Mouse (Mus musculus): Measurements from ENCODE around the gene Acvr2a. TPM values are rescaled to one million over a fixed set of nuclear protein-coding genes. Genes with fewer than 3 reads are reported as not detected.
"Not testable (repeated sequence)": the region's sequence is repeated elsewhere in the genome, so short reads cannot be mapped to it uniquely, and the experiment has no call there.

The Acvr2a gene
- polyA plus RNA-seq, 1 experiment from 2014 or later, result 12.4 TPM

DNA sequence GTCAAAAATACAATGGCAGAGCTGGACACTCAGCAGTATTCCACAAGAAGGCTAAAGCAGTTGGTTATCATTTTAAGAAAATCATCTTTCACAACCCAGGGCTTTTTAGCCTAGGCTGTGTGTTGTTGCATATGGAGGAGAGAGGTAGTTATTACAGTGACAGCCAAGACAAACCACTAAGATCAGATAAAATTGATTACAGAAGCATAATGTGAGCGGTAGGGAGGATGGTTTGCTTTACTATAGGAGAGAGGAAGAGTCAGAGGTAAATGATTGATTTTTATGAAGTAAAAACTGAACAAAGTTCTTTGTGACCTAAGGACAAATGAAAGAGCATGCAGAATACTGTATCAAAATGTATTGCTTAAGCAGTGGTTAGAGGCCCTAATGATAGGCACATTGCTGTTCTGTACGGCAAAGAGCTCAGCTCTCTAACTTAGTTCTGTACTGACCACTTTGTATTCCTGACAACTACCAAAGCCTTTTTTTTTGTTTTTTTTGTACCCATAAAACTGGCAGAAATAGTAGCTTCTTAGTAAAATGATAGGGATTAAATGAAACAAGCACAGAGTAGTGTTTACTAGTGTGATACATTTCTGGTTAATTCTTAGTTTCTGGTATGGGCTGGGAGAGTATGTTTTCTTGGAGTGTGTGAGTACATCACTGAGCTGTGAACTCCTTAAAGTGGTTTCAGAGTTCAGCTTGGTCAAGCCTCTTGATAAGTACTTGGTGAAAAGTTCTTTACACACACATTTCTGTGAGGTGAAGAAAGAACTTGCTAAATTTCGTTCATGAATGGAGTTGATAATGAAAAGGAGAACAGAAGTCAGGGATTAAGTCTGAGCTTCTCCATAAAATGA lies 27.9 kb downstream of the Acvr2a start:
- Histone ChIP-seq H3K9ac (ENCODE audit: low read depth, low read length) (no peak overlapping the region), H3K4me1 (ENCODE audit: control insufficient read depth, insufficient read depth, low read length) (no peaks in the 10 kb centered on the region), H3K27ac (ENCODE audit: low read depth, low read length) (no peak overlapping the region), H3K36me3 (ENCODE audit: control insufficient read depth, insufficient read depth, low read length) (no peaks in the 10 kb centered on the region), H3K4me3 (ENCODE audit: low read depth, low read length) (no peak overlapping the region), H3K27me3 (ENCODE audit: control insufficient read depth, insufficient read depth, low read length) (no peaks in the 10 kb centered on the region), H3K4me2 (no peak overlapping the region), H3K9me3 (replicated peaks; ENCODE audit: control insufficient read depth, low read length) (no peaks in the 10 kb centered on the region)
- WGBS (ENCODE audit: insufficient replicate concordance), result 59% methylated on average over 3 of the region's 3 CpGs
- no peak for ATAC-seq (replicated peaks; ENCODE audit: insufficient number of reproducible peaks, low FRiP score, low TSS enrichment)

DNA sequence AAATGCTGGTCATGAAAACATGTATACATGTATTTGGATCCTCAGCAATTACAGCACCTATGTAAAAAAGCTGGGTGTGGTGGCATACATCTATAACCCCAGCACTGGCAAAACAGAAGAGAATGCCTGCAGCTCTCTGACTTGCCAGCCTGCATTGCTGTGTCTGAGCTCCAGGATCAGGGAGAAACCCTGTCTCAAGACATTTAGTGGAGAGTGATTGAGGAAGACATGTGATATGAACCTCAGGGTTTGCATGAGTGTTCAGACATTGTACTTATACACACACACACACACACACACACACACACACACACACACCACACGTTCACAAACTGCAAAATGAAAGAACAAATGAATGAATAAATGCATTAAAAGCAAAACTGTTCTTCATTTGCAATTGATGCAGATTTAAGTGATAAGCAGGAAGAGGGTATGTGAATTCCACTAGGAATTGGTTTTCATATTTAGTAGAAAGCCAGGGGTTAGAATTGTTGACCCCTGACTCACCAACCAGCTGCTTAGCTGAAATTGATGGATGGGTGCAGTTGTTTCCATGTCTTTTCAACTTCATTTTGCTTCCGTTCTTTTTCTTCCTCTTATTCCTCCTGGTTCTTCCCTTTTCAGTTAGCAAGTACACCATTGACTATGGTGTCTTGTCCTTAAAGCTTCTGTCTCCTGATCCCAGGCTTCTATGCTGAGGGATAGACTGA lies 32.9 kb downstream of the Acvr2a start:
- 66% methylated on average over 2 of the region's 2 CpGs for WGBS (ENCODE audit: insufficient replicate concordance)
- no peak for ATAC-seq (replicated peaks; ENCODE audit: insufficient number of reproducible peaks, low FRiP score, low TSS enrichment)
- Histone ChIP-seq H3K9me3 (replicated peaks; ENCODE audit: control insufficient read depth, low read length) (no peaks in the 10 kb centered on the region), H3K36me3 (ENCODE audit: control insufficient read depth, insufficient read depth, low read length) (no peaks in the 10 kb centered on the region), H3K27ac (ENCODE audit: low read depth, low read length) (no peak overlapping the region), H3K4me2 (no peak overlapping the region), H3K4me1 (ENCODE audit: control insufficient read depth, insufficient read depth, low read length) (no peaks in the 10 kb centered on the region), H3K9ac (ENCODE audit: low read depth, low read length) (no peak overlapping the region), H3K4me3 (ENCODE audit: low read depth, low read length) (no peak overlapping the region), H3K27me3 (ENCODE audit: control insufficient read depth, insufficient read depth, low read length) (no peaks in the 10 kb centered on the region)

DNA sequence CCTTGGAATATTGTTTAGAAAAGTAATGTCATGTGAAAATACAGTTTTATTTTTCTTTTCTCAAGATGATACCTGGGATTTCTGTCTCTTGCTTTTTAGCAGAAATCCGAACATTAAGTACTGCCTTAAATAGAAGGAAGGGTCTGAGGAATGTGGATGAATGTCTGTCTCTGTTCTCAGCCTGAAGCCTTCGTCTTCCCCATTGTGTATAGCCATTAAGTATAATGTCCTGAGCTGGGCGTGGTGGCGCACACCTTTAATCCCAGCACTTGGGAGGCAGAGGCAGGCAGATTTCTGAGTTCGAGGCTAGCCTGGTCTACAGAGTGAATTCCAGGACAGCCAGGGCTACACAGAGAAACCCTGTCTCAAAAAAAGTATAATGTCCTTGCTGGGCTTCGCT lies 51.7 kb downstream of the Acvr2a start:
- not testable (repeated sequence) for H3K36me3 ChIP-seq (ENCODE audit: control insufficient read depth, insufficient read depth, low read length); H3K4me1 ChIP-seq (ENCODE audit: control insufficient read depth, insufficient read depth, low read length); H3K27me3 ChIP-seq (ENCODE audit: control insufficient read depth, insufficient read depth, low read length); H3K27ac ChIP-seq (ENCODE audit: low read depth, low read length); ATAC-seq (replicated peaks; ENCODE audit: insufficient number of reproducible peaks, low FRiP score, low TSS enrichment); H3K9me3 ChIP-seq (replicated peaks; ENCODE audit: control insufficient read depth, low read length); H3K4me3 ChIP-seq (ENCODE audit: low read depth, low read length); H3K9ac ChIP-seq (ENCODE audit: low read depth, low read length); H3K4me2 ChIP-seq
- 92% methylated on average over 6 of the region's 6 CpGs for WGBS (ENCODE audit: insufficient replicate concordance)

DNA sequence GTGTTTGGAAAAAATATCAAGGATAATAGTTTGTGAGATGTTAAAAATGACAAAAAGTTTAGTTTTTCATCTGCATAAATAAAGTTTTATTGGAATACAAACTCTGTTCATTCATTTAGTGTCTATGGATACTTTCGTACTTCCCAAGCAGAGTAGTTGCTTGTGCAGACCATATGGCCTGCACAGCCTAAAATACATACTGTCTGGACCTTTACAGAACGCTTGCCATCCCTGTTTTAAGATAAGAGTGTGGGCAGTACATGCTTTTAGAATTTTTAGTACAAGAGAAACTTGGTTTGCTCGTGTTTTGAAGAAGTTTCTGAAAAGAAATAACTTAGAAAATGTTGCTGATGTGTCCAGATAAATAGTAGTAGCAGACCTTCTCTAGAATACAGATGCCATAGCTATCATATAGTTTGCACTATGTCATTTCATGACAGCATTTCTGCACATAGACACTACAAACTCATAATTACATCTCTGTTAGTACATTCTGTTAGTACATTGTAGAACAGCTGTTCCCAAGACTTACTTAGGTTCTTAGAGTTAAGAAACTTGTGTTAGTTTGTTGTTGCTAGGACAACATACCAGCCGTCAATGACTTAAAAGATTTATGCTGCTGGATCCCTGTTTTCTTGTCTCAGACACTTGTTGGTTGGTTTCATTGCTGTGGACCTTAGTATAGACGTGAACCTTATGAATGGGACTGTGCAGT lies 54.4 kb downstream of the Acvr2a start:
- Histone ChIP-seq H3K9me3 (replicated peaks; ENCODE audit: control insufficient read depth, low read length) (no peaks in the 10 kb centered on the region), H3K27me3 (ENCODE audit: control insufficient read depth, insufficient read depth, low read length) (no peaks in the 10 kb centered on the region), H3K4me1 (ENCODE audit: control insufficient read depth, insufficient read depth, low read length) (no peaks in the 10 kb centered on the region), H3K4me2 (no peak overlapping the region), H3K27ac (ENCODE audit: low read depth, low read length) (no peak overlapping the region), H3K36me3 (ENCODE audit: control insufficient read depth, insufficient read depth, low read length) (no peaks in the 10 kb centered on the region), H3K9ac (ENCODE audit: low read depth, low read length) (no peak overlapping the region), H3K4me3 (ENCODE audit: low read depth, low read length) (no peak overlapping the region)
- ATAC-seq (replicated peaks; ENCODE audit: insufficient number of reproducible peaks, low FRiP score, low TSS enrichment), result no peak
- 74% methylated on average over 5 of the region's 5 CpGs for WGBS (ENCODE audit: insufficient replicate concordance)

DNA sequence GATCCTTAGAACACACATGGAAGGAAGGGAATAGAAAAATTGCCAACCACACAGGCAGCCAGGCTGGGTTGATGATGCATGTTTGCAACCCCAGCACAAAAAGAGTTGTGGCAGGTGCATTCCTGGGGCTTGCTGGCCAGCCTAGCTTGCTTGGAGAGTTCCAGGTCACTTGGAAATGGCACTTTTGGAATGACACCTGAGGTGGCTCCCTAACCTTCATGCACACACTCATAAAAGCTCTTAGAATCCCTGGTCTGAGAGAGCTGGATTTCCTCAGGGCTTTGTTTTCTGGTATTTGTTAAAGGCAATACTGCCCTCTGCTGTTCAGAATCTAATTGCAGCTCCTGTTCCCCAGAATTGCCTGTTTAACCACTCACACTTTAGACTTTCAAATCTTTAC lies 72.0 kb downstream of the Acvr2a start:
- no peak for ATAC-seq (replicated peaks; ENCODE audit: insufficient number of reproducible peaks, low FRiP score, low TSS enrichment)
- Histone ChIP-seq H3K27ac (ENCODE audit: low read depth, low read length) (no peak overlapping the region), H3K36me3 (ENCODE audit: control insufficient read depth, insufficient read depth, low read length) (no peaks in the 10 kb centered on the region), H3K4me1 (ENCODE audit: control insufficient read depth, insufficient read depth, low read length) (no peaks in the 10 kb centered on the region), H3K9ac (ENCODE audit: low read depth, low read length) (no peak overlapping the region), H3K27me3 (ENCODE audit: control insufficient read depth, insufficient read depth, low read length) (no peaks in the 10 kb centered on the region), H3K4me3 (ENCODE audit: low read depth, low read length) (no peak overlapping the region), H3K9me3 (replicated peaks; ENCODE audit: control insufficient read depth, low read length) (no peaks in the 10 kb centered on the region), H3K4me2 (no peak overlapping the region)

DNA sequence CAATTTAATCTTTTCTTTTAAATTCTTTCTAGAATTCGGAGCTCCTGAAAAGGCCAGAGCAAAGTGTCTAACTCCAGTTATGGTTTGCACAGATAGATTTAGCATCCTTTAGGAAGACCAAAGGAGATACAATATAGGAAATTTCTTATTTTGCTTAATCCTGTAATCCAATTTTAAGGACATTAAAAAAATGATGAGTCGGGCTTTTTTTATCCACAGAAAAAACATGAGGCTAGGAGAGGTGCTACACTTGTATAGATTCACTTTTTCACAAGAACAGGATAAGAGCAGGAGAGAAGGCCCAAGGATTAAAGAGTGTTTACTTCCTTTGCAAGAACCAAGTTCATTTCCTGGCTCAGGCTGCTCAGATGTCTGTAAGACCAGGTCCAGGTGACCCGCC lies 81.3 kb downstream of the Acvr2a start:
- no peak overlapping the region for H3K27ac ChIP-seq (ENCODE audit: low read depth, low read length)
- no peaks in the 10 kb centered on the region for H3K4me1 ChIP-seq (ENCODE audit: control insufficient read depth, insufficient read depth, low read length)
- ATAC-seq (replicated peaks; ENCODE audit: insufficient number of reproducible peaks, low FRiP score, low TSS enrichment), result no peak
- no peaks in the 10 kb centered on the region for H3K27me3 ChIP-seq (ENCODE audit: control insufficient read depth, insufficient read depth, low read length)
- no peaks in the 10 kb centered on the region for H3K9me3 ChIP-seq (replicated peaks; ENCODE audit: control insufficient read depth, low read length)
- H3K9ac ChIP-seq (ENCODE audit: low read depth, low read length), result no peak overlapping the region
- H3K4me3 ChIP-seq (ENCODE audit: low read depth, low read length), result no peak overlapping the region
- no peak overlapping the region for H3K4me2 ChIP-seq
- peaks cover 3% of the 10 kb centered on the region; the same call in 1 of the 2 replicates for H3K36me3 ChIP-seq (ENCODE audit: control insufficient read depth, insufficient read depth, low read length)
- WGBS (ENCODE audit: insufficient replicate concordance), result 89% methylated on average over 3 of the region's 3 CpGs

DNA sequence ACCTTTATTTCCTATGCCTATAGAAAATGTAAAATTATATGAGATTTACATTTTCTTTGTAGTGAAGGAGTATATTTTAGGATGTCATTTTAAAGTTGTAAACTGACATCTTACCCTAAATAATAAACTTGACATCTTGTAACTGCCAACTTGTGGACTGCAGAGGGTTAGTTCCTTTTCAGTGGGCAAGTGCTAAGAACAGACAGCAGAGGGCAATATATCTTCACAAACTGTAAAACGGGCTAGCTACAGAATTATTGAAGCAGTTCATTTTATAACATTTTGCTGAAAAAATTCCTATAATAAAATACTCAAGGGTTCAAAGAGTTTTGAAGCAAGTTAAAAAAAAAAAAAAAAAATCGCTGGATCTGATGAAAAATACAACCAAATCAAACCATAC lies 95.0 kb downstream of the Acvr2a start:
- ATAC-seq (replicated peaks; ENCODE audit: insufficient number of reproducible peaks, low FRiP score, low TSS enrichment), result no peak
- Histone ChIP-seq H3K9ac (ENCODE audit: low read depth, low read length) (no peak overlapping the region), H3K27me3 (ENCODE audit: control insufficient read depth, insufficient read depth, low read length) (no peaks in the 10 kb centered on the region), H3K36me3 (ENCODE audit: control insufficient read depth, insufficient read depth, low read length) (0 out of 2 replicates have a peak, but pooled peaks cover 2% of the 10 kb centered on the region), H3K4me3 (ENCODE audit: low read depth, low read length) (no peak overlapping the region), H3K4me1 (ENCODE audit: control insufficient read depth, insufficient read depth, low read length) (no peaks in the 10 kb centered on the region), H3K27ac (ENCODE audit: low read depth, low read length) (no peak overlapping the region), H3K9me3 (replicated peaks; ENCODE audit: control insufficient read depth, low read length) (no peaks in the 10 kb centered on the region), H3K4me2 (no peak overlapping the region)
- 64% methylated on average over 2 of the region's 2 CpGs for WGBS (ENCODE audit: insufficient replicate concordance)

DNA sequence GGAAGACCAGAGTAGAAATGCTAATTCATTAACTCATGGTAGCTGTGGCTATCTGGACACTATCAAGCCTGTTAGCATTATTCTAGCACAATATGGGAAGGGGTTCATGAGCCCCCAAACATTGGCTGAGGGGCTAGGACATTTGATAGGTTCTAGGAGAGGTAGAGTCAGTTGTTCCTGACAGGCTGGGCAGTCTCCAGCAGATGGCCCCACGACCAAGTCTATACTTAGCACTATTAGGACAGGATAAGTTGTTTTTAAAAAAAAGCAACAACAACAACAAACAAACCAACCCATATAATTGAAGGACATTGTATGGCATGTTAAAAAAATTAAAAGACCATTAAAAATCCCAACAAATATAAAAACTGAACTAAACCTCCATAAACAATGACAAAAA lies 100.3 kb downstream of the Acvr2a start:
- Histone ChIP-seq H3K9ac (ENCODE audit: low read depth, low read length) (no peak overlapping the region), H3K27ac (ENCODE audit: low read depth, low read length) (no peak overlapping the region), H3K4me2 (no peak overlapping the region), H3K4me1 (ENCODE audit: control insufficient read depth, insufficient read depth, low read length) (no peaks in the 10 kb centered on the region), H3K27me3 (ENCODE audit: control insufficient read depth, insufficient read depth, low read length) (no peaks in the 10 kb centered on the region), H3K9me3 (replicated peaks; ENCODE audit: control insufficient read depth, low read length) (no peaks in the 10 kb centered on the region), H3K4me3 (ENCODE audit: low read depth, low read length) (no peak overlapping the region), H3K36me3 (ENCODE audit: control insufficient read depth, insufficient read depth, low read length) (peaks cover 3% of the 10 kb centered on the region; the same call in 1 of the 2 replicates)
- 74% methylated on average over 1 of the region's 1 CpGs for WGBS (ENCODE audit: insufficient replicate concordance)
- no peak for ATAC-seq (replicated peaks; ENCODE audit: insufficient number of reproducible peaks, low FRiP score, low TSS enrichment)
